Comparison of ENCODE assay signal across 9 mouse cellular contexts in genomic region chr9:37636335-37636734, GRCm38 (mm10). TPM values are rescaled to one million over a fixed set of nuclear protein-coding genes. Genes with fewer than 3 reads are reported as not detected.
A peak's percentile ranks its signal among the peaks of the same experiment; 100 is the strongest.
DNase-seq lines count a peak whose midpoint lies in the region; ATAC-seq and TF ChIP-seq lines count a peak whose summit lies in the region.
"Had no signal": no experiment of that assay in that cellular context is flagged by ENCODE, and none has a peak within 500 bp of the region (broad histone marks: within the 10 kb centered on the region; RNA-seq: fewer than 3 reads in every experiment).

No protein-coding gene starts in this region.

- peak; percentile 64 for TF ChIP-seq CTCF in C2C12 (IDR thresholded peaks at IDR 0.05; ENCODE audit: control insufficient read depth, insufficient read depth, insufficient read length)
- TF ChIP-seq CTCF in kidney, adult 2 months (conservative IDR thresholded peaks at IDR 0.05; ENCODE audit: insufficient read depth, insufficient read length, low read depth, low read length): peak; percentile 81
- peak; percentile 85 for TF ChIP-seq CTCF in lung, postnatal 0 days (IDR thresholded peaks at IDR 0.05)

- H3K27me3 ChIP-seq in heart, embryonic 12.5 days (replicated peaks): no peaks in the 10 kb centered on the region
- H3K27me3 ChIP-seq in C2C12 (ENCODE audit: control insufficient read depth, insufficient read depth, insufficient read length): no peaks in the 10 kb centered on the region
- H3K27me3 ChIP-seq in embryonic facial prominence, embryonic 10.5 days (replicated peaks; ENCODE audit: low read depth, poor library complexity, severe bottlenecking): no peaks in the 10 kb centered on the region
- no peaks in the 10 kb centered on the region for H3K27me3 ChIP-seq in kidney, adult 2 months (replicated peaks; ENCODE audit: control insufficient read depth, insufficient read depth, low read length)
- no peaks in the 10 kb centered on the region for H3K27me3 ChIP-seq in lung, postnatal 0 days (replicated peaks; ENCODE audit: insufficient read depth, low read length)

- no peaks in the 10 kb centered on the region for H3K79me3 ChIP-seq in C2C12 (ENCODE audit: low read depth)

- H3K9ac ChIP-seq in heart, embryonic 12.5 days: no peak overlapping the region
- no peak overlapping the region for H3K9ac ChIP-seq in lung, postnatal 0 days (replicated peaks; ENCODE audit: low read depth)

- no peak overlapping the region for H3K4me3 ChIP-seq in heart, embryonic 12.5 days
- H3K4me3 ChIP-seq in C2C12 (ENCODE audit: insufficient read depth, poor library complexity, severe bottlenecking): no peak overlapping the region
- H3K4me3 ChIP-seq in embryonic facial prominence, embryonic 10.5 days: no peak overlapping the region
- H3K4me3 ChIP-seq in kidney, adult 2 months (ENCODE audit: insufficient read depth, low read depth, low read length): no peak overlapping the region
- H3K4me3 ChIP-seq in lung, postnatal 0 days (ENCODE audit: low read depth, low read length): no peak overlapping the region

- H3K9me3 ChIP-seq in heart, embryonic 12.5 days (replicated peaks): no peaks in the 10 kb centered on the region
- H3K9me3 ChIP-seq in embryonic facial prominence, embryonic 10.5 days: no peaks in the 10 kb centered on the region
- H3K9me3 ChIP-seq in lung, postnatal 0 days (ENCODE audit: low read length): no peaks in the 10 kb centered on the region

- intact Hi-C loops in heart, postnatal 10 days (cut with DNase I): loop anchor here (5.0 to 10.0 kb wide), 2 partner anchors 174 to 382 kb away; partner anchors contain the start of gene Slc37a2

- no peaks in the 10 kb centered on the region for H3K36me3 ChIP-seq in heart, embryonic 12.5 days
- no peaks in the 10 kb centered on the region for H3K36me3 ChIP-seq in C2C12 (ENCODE audit: control insufficient read depth, insufficient read depth)
- no peaks in the 10 kb centered on the region for H3K36me3 ChIP-seq in embryonic facial prominence, embryonic 10.5 days (replicated peaks)
- H3K36me3 ChIP-seq in kidney, adult 2 months (ENCODE audit: control insufficient read depth, insufficient read depth, low read length): no peaks in the 10 kb centered on the region; the same call in 1 of the 2 replicates
- no peaks in the 10 kb centered on the region for H3K36me3 ChIP-seq in lung, postnatal 0 days (ENCODE audit: insufficient read depth, low read length)

- no peak for ATAC-seq in heart, embryonic 12.5 days (ENCODE audit: insufficient number of reproducible peaks, low FRiP score)
- ATAC-seq in lung, postnatal 0 days: peak; percentile 31; the same call in 1 of the 2 replicates

- no peak for TF ChIP-seq POLR2A in kidney, adult 2 months (IDR thresholded peaks at IDR 0.05; ENCODE audit: low read depth, low read length)

- peak; percentile 44 to 72 for DNase-seq in heart, postnatal 10 days
- peak; percentile 72 for DNase-seq in adrenal gland, postnatal 10 days
- DNase-seq in embryonic facial prominence, embryonic 10.5 days (ENCODE audit: low spot score): peak; percentile 67
- peak; percentile 59 for DNase-seq in kidney, adult 2 months
- peak; percentile 83 for DNase-seq in lung, postnatal 0 days (ENCODE audit: low spot score)
- DNase-seq in right cerebral cortex, postnatal 4 days: peak; percentile 53

- H3K27ac ChIP-seq in heart, embryonic 12.5 days (ENCODE audit: poor library complexity, severe bottlenecking): no peak overlapping the region
- H3K27ac ChIP-seq in embryonic facial prominence, embryonic 10.5 days (replicated peaks): no peak overlapping the region
- H3K27ac ChIP-seq in kidney, adult 2 months (ENCODE audit: insufficient read depth, low read depth, low read length): no peak overlapping the region
- 0 out of 2 replicates have a peak overlapping the region, but pooled peaks have one; percentile 15 for H3K27ac ChIP-seq in lung, postnatal 0 days (ENCODE audit: low read length)

- H3ac ChIP-seq in C2C12 (ENCODE audit: control insufficient read depth, insufficient read length, low read depth): no peak overlapping the region

- H3K79me2 ChIP-seq in C2C12 (ENCODE audit: control insufficient read depth, insufficient read depth): no peaks in the 10 kb centered on the region

- TF ChIP-seq EP300 in lung, postnatal 0 days (IDR thresholded peaks at IDR 0.05): no peak

- H3K4me2 ChIP-seq in heart, embryonic 12.5 days: no peak overlapping the region
- H3K4me2 ChIP-seq in lung, postnatal 0 days (replicated peaks; ENCODE audit: low read depth, low read length): no peak overlapping the region

- H3K4me1 ChIP-seq in heart, embryonic 12.5 days (replicated peaks): no peaks in the 10 kb centered on the region
- H3K4me1 ChIP-seq in embryonic facial prominence, embryonic 10.5 days: no peaks in the 10 kb centered on the region
- no peaks in the 10 kb centered on the region for H3K4me1 ChIP-seq in kidney, adult 2 months (ENCODE audit: control insufficient read depth, insufficient read depth, low read length)
- H3K4me1 ChIP-seq in lung, postnatal 0 days (ENCODE audit: insufficient read depth, low read depth, low read length): no peaks in the 10 kb centered on the region

- WGBS in heart, embryonic 12.5 days: 14% methylated on average over 7 of the region's 7 CpGs
- WGBS in embryonic facial prominence, embryonic 10.5 days: 19% methylated on average over 7 of the region's 7 CpGs
- WGBS in kidney, adult 2 months: 13% methylated on average over 7 of the region's 7 CpGs
- 13% methylated on average over 7 of the region's 7 CpGs for WGBS in lung, postnatal 0 days

TF ChIP-seq in C2C12, 6 proteins besides CTCF, POLR2A, EP300 and RAD21:
- TF ChIP-seq USF1 (IDR thresholded peaks at IDR 0.05; ENCODE audit: low read depth): peak; percentile 22
- no peak for TF ChIP-seq CEBPB (IDR thresholded peaks at IDR 0.05; ENCODE audit: low read depth)

RNA-seq across cellular contexts. Expression of gene Tbrg1, which starts 20.8 kb away (rescaled TPM):
- 10 to 100 TPM; 51.5 to 52.8 TPM for total RNA-seq in heart, postnatal 10 days (2021)
- polyA plus RNA-seq in heart, embryonic 12.5 days (2016; fragmentation: Nextera tagmentation; extraction: Ambion mirVana): 151 and 162 TPM in 2 replicates
- polyA plus RNA-seq in C2C12 (2012; fragmentation: generic; extraction: Trizol): 89.7 TPM
- total RNA-seq in adrenal gland, postnatal 10 days (2021): 10 to 100 TPM; 81.4 to 88.9 TPM
- polyA plus RNA-seq in embryonic facial prominence, embryonic 10.5 days (2016; fragmentation: Nextera tagmentation; extraction: Ambion mirVana): 128 and 129 TPM in 2 replicates
- 34.6 and 34.8 TPM in 2 replicates for polyA plus RNA-seq in kidney, adult 2 months (2012; rRNA removed)
- 153 and 163 TPM in 2 replicates for polyA plus RNA-seq in lung, postnatal 0 days (2015; fragmentation: Nextera tagmentation; extraction: Ambion mirVana)

RNA-seq across cellular contexts. Expression of gene Spa17, which starts 22.8 kb away (rescaled TPM):
- total RNA-seq in heart, postnatal 10 days (2021): 1 to 10 TPM; 3.4 to 3.9 TPM
- 6.2 and 6.7 TPM in 2 replicates for polyA plus RNA-seq in heart, embryonic 12.5 days (2016; fragmentation: Nextera tagmentation; extraction: Ambion mirVana)
- 1.2 TPM for polyA plus RNA-seq in C2C12 (2012; fragmentation: generic; extraction: Trizol)
- 1 to 10 TPM; 3.5 to 3.7 TPM for total RNA-seq in adrenal gland, postnatal 10 days (2021)
- polyA plus RNA-seq in embryonic facial prominence, embryonic 10.5 days (2016; fragmentation: Nextera tagmentation; extraction: Ambion mirVana): 8.0 and 9.2 TPM in 2 replicates
- polyA plus RNA-seq in kidney, adult 2 months (2012; rRNA removed): 3.1 and 3.5 TPM in 2 replicates
- 19.2 and 21.6 TPM in 2 replicates for polyA plus RNA-seq in lung, postnatal 0 days (2015; fragmentation: Nextera tagmentation; extraction: Ambion mirVana)

RNA-seq across cellular contexts. Expression of gene Panx3, which starts 32.7 kb away (rescaled TPM):
- total RNA-seq in heart, postnatal 10 days (2021): not detected
- polyA plus RNA-seq in heart, embryonic 12.5 days (2016; fragmentation: Nextera tagmentation; extraction: Ambion mirVana): 0.14 TPM in 1 of 2 replicates, not detected in the other
- not detected for polyA plus RNA-seq in C2C12 (2012; fragmentation: generic; extraction: Trizol)
- total RNA-seq in adrenal gland, postnatal 10 days (2021): under 1 TPM in 1 of 2 experiments, not detected in 1; 0.99 TPM
- polyA plus RNA-seq in embryonic facial prominence, embryonic 10.5 days (2016; fragmentation: Nextera tagmentation; extraction: Ambion mirVana): 0.09 TPM in 1 of 2 replicates, not detected in the other
- not detected in 2 replicates for polyA plus RNA-seq in kidney, adult 2 months (2012; rRNA removed)
- polyA plus RNA-seq in lung, postnatal 0 days (2015; fragmentation: Nextera tagmentation; extraction: Ambion mirVana): 0.05 and 0.20 TPM in 2 replicates
- total RNA-seq: adrenal gland, postnatal 4 days had no signal
